Mouse (Mus musculus) kidney, embryonic 15.5 days (tissue): ENCODE data around the gene Plin2. TPM values are rescaled to one million over a fixed set of nuclear protein-coding genes. Genes with fewer than 3 reads are reported as not detected.

Source experiments
- ATAC-seq: fragments of 200-750 bp; cut with Nextera tagmentation; replicated peaks from 2 replicates; pipeline ENCODE4 v1.8.0; 2017; ENCODE audit warnings: moderate TSS enrichment; ENCODE audit not compliant: low FRiP score
- H3K27ac ChIP-seq: fragments of 300-500 bp; sonication (generic); 2 replicates; pipeline ENCODE4 v1.5.1; 2015; ENCODE audit warnings: mild to moderate bottlenecking, inconsistent platforms
- H3K27me3 ChIP-seq: fragments of 300-500 bp; sonication (generic); 2 replicates; pipeline ENCODE4 v1.6.1; 2015; ENCODE audit warnings: inconsistent platforms
- H3K36me3 ChIP-seq: fragments of 300-500 bp; sonication (generic); 2 replicates; pipeline ENCODE4 v1.6.1; 2015; ENCODE audit warnings: inconsistent platforms
- H3K4me1 ChIP-seq: fragments of 300-500 bp; sonication (generic); 2 replicates; pipeline ENCODE4 v1.6.1; 2015; ENCODE audit warnings: inconsistent platforms
- H3K4me2 ChIP-seq: fragments of 300-500 bp; sonication (generic); 2 replicates; pipeline ENCODE4 v1.6.1; 2015; ENCODE audit warnings: moderate library complexity, mild to moderate bottlenecking, inconsistent platforms
- H3K4me3 ChIP-seq: fragments of 300-500 bp; sonication (generic); replicated peaks from 2 replicates; pipeline ENCODE4 v1.5.1; 2015; ENCODE audit warnings: mild to moderate bottlenecking, inconsistent platforms
- H3K9ac ChIP-seq: fragments of 300-500 bp; sonication (generic); 2 replicates; pipeline ENCODE4 v1.6.1; 2015; ENCODE audit warnings: mild to moderate bottlenecking, inconsistent platforms
- H3K9me3 ChIP-seq: fragments of 300-500 bp; sonication (generic); replicated peaks from 2 replicates; pipeline ENCODE4 v1.6.1; 2016; ENCODE audit warnings: inconsistent platforms
- WGBS: fragments of 180-500 bp; shearing (Covaris S2); methylation state at CpG from one replicate; pipeline ENCODE4 v1.1.7; 2015; ENCODE audit warnings: mixed read lengths; 5-methylcytosine and 5-hydroxymethylcytosine counted together
- polyA plus RNA-seq: library from polyadenylated mRNA; unstranded; fragments of >200 nt; fragmentation: Nextera tagmentation; extraction: Ambion mirVana; gene quantifications from 2 replicates; pipeline ENCODE4 v1.2.1, GENCODE M21; 2015

Gene Plin2
- polyA plus RNA-seq, 1 experiment from 2014 or later, result 70.8 TPM

DNA sequence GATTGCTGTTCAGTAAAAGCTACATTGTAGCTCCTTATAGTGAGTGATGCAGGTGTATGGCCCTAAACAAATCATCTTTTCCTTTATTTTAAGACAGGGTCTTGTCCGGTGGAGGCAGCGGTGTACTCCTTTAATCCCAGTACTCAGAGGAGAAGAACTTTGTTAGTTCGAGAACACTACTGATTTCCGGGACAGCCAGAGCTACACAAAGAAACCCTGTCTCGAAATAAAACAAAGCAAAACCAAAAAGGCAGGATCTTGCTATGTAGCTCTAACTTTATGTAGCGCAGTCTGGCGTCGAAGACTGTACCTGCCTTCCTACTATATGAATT is 57.6 kb downstream of the Plin2 start:
- H3K27ac ChIP-seq, result peak overlapping the region; percentile 75
- H3K27me3 ChIP-seq, result no peaks in the 10 kb centered on the region
- H3K4me1 ChIP-seq, result peaks cover 8% of the 10 kb centered on the region
- H3K9me3 ChIP-seq, result no peaks in the 10 kb centered on the region
- H3K4me2 ChIP-seq, result peak overlapping the region; percentile 70
- 35% methylated on average over 8 of the region's 8 CpGs for WGBS
- peak overlapping the region; percentile 31; the same call in 1 of the 2 replicates for H3K9ac ChIP-seq
- no peak for ATAC-seq
- peaks cover 7% of the 10 kb centered on the region for H3K36me3 ChIP-seq
- peak overlapping the region; percentile 94 for H3K4me3 ChIP-seq

- WGBS, result under 1% methylated on average over 59 of the region's 59 CpGs
- H3K9ac ChIP-seq, result peak within 1 kb of the TSS; percentile 88
- H3K4me2 ChIP-seq, result peak within 1 kb of the TSS; percentile 70
- peak; percentile 100 for ATAC-seq
- peak within 1 kb of the TSS; percentile 94 for H3K4me3 ChIP-seq
- no peaks in the 10 kb centered on the region for H3K9me3 ChIP-seq
- H3K36me3 ChIP-seq, result peaks cover 12% of the 10 kb centered on the region
- H3K27ac ChIP-seq, result peak within 1 kb of the TSS; percentile 85
- H3K4me1 ChIP-seq, result peaks cover 8% of the 10 kb centered on the region
- H3K27me3 ChIP-seq, result no peaks in the 10 kb centered on the region
Measured at GRCm38 (mm10) chr4:86611524-86612288, 58.2 kb downstream of the Plin2 start, which contains the start of gene Haus6. TSS of gene Haus6 (minus strand) at chr4:86612055.

Other genes starting within 250 kb of the Plin2 start
- gene Saxo1, start 111.7 kb downstream of the Plin2 start, polyA plus RNA-seq, result 0.19 TPM in 1 of 2 replicates, not detected in the other
- 82.4 and 83.1 TPM in 2 replicates for gene Rraga, start 94.4 kb downstream of the Plin2 start, polyA plus RNA-seq
- 19.3 and 20.7 TPM in 2 replicates for gene Haus6, start 58.0 kb downstream of the Plin2 start, polyA plus RNA-seq
- 6.8 and 8.5 TPM in 2 replicates for gene Dennd4c, start 78.5 kb upstream of the Plin2 start, polyA plus RNA-seq
- 768 and 806 TPM in 2 replicates for gene Rps6, start 187.4 kb upstream of the Plin2 start, polyA plus RNA-seq
- 37.3 and 37.9 TPM in 2 replicates for gene Acer2, start 204.3 kb upstream of the Plin2 start, polyA plus RNA-seq